Mouse (Mus musculus) cerebellum, adult 8-10 months (tissue): ENCODE measurements around the gene Kpna2.
"Not testable (repeated sequence)": the region's sequence is repeated elsewhere in the genome, so short reads cannot be mapped to it uniquely, and the experiment has no call there.

Source experiments
- DNase-seq: peaks from one replicate; pipeline ENCODE4 v3.0.0; 2022

Kpna2 gene

GRCm38 (mm10) chr11:106999151-106999948 is at the start of gene Kpna2:
Gene Kpna2, minus strand, starts transcription at chr11:106999541.
- peak; percentile 84 for DNase-seq

- no peak for DNase-seq
These were observed 47.7 kb upstream of the Kpna2 start for GRCm38 (mm10) chr11:107046766-107047620.

- DNase-seq = no peak
These were observed 46.2 kb upstream of the Kpna2 start for GRCm38 (mm10) chr11:107045546-107045945.

DNA sequence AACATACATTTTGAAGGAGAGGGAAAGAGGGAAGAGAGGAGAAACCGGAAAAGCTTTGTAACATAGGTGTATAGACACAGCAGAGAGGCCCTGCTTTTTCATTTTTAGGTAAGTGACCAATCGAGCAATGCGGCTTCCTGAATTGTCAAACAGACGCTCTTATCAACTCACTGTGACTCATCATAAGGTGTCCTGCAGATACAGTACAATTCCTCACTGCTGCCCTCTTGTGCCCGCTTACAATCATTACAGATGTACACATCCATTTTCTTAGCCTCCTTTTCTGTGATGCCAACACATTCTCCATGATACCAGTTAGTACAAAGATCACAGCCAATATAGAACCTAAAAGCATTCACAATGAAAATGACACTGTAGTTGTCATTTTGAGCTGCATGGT is 45.0 kb upstream of the Kpna2 start:
- peak; percentile 79 for DNase-seq

GRCm38 (mm10) chr11:107043361-107043760 is 44.0 kb upstream of the Kpna2 start:
- DNase-seq = no peak

DNA sequence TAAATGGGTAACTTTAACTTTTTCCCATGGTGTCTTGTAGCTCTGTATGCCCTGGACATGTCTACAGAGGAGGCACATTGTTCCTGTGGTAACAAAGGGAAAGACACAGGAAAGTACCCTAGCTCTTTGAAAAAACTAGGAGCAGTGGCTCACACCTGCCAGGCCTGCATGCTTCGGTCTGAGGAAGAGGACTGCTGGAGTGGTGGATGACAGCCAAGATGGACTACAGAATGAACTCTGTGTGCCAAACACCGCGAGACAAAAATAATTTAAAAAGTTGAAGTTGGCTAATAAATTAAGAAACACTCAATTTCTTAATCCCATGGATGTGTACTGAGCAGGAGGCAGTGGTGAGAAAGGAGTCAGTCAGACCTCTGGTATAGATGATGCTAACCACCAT is 42.1 kb upstream of the Kpna2 start:
- no peak for DNase-seq

DNA sequence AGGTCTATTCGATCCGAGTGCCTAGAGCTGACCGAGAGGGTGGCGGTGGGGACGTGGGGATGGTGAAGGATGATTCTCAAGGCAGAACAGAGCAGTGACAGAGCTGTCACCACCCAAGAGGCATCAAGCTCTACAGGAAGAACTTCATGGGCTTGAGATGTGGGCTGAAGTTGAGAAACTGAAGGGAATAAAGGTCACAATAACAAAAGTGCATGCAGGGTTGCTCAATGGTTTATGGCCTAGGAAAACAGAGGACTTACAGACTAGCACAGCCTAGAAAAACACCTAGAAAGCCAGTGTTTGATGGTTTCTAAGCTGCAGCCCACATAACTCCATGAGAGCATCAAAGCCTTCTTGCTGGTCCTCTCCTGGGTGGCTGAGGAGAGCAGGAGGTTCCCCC is 40.1 kb upstream of the Kpna2 start:
- no peak for DNase-seq

GRCm38 (mm10) chr11:107034085-107034810 is 34.9 kb upstream of the Kpna2 start:
- DNase-seq = no peak

DNA sequence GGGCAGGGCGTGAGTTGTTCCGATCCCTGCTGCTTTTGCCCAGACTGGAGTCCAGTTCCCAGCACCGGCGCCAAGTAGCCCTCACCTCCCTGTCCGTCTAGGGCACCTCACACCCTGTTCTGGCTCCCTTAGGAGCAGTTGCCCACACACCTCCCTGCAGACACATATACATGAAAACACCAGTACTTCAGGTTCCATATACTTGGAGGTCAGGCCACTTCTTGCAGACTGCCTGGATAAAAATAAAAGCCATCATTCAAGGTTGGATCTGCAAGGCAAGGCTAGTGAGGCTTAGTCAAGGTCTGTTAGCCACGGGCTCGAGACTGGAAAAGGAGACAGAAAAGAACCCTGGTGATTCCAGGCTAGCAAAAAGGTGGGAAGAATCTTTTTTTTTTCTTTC is 32.3 kb upstream of the Kpna2 start:
- DNase-seq = no peak

- DNase-seq = no peak
These were observed 30.2 kb upstream of the Kpna2 start for GRCm38 (mm10) chr11:107029536-107029935.

DNA sequence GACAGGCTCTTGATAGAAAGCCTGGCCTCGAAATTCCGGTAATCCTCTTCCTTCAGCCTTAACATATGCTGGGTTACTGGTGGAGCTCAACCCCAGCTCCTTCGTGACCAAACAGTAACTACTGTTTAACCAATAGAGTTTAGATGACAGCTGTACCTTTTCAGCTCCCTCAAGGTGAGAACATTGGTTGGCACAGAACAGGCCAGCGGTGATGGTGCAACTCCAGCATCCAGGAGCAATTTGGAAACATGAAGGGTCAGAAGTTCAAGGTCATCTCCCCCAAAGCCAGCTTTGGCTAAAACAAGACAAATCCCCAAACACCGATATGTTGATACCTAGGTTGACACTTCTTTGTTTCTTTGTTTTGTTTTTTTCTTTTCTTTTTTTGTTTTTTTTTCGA is 29.4 kb upstream of the Kpna2 start:
- no peak for DNase-seq

DNA sequence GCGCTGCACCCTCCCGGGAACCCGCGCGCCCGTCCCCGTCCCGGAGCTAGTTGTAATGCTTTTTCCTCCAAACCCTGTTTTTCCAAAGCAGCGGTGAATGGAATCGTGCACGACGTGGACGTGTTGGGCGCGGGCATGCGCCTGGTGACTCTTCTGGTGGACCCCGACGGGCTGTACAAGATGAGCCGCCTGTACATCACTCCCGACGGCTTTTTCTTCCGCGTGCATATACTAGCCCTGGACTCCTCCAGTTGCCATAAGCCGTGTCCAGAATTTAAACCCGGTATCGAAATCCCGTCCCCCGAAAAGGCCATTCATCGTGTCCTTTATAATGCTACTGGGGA is 28.9 kb upstream of the Kpna2 start:
- DNase-seq = no peak

- peak; percentile 85 for DNase-seq
These were observed 28.3 kb upstream of the Kpna2 start for GRCm38 (mm10) chr11:107027431-107028274.

DNA sequence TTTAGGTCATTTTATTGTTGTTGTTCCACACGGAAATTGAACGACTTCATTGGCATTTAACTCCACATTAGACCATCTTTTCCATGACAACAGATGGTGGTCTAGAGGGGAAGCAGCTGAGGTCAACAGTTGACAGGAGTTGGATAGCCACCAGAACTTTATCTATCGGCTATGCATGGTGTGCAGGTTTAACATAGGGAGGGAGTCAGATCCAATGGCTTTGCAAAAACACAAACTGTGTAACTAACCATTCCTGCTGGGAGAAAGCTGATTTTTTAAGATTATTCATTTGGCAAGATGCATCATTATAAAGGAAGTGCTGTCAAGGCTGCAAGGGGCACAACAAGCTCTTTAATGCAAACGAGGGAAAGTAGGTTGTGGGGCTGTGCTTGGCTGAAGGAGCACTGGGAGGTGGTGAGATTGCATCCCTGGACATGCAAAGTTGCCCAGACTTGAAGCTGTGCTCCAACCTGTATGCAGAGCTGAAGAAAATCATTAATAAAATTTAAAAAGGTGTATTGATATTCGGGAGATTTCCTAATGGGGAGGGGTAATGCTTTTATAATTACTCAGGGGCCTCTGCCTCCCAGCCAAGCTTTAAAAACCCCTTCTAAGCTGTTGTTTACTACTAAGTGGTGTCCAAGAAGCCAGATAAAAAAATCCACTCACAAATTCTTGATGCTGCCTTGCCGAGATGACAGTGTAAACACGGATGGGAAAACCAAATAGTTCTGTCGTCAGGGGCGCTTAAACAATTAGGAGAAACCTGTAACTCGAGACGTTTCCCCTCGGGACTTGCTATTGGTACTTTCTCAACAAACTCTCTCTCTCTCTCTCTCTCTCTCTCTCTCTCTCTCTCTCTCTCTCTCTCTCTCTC is 27.5 kb upstream of the Kpna2 start:
- no peak for DNase-seq

DNA sequence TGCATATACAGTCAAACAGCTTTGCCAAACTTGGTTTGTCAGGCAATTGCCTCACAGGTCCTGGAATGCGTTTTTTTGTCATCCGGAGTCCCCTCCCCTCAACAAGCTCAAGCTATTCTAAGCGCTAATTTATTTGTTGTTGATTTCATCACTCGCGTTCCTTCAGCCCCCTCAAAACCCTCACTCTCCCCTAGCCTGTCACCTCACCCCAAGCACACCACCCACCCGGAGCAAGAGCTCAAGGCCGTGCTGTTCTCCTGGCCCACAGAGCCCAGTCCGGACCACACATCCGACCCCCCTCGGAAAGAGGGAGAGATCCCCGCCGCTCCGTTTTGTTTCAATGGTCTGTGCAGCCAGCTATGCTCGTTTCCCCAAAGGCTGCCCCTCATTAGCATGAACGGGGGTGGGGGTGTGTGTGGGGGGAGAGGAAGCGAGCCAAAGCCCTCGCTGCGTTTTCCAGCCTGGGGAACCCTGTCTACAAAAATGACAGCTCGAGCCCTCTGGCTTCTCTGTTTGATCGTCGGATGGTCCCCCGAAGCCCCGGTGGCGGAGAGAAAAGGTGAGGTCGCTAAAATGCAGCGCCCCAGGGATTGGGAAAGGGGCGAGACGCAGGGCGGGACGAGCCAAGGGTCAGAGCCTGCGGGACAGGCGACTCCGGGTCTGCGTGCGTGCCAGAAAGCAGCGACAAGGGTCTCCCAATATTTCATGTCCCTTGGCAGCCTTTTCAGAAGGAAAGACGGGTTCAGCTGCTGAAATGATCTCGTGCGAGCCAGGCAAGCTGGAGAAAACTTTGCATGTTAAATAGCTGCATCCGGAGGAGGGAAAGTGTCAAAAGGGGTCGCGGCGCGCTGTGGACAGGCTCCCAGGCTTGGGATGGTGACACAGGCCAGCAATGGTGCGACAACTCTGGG is 26.3 kb upstream of the Kpna2 start, which contains the start of gene 1810010H24Rik:
1810010H24Rik (plus strand) TSS at position 271 of the 911 bp plus-strand sequence.
- peak; percentile 50 for DNase-seq

DNA sequence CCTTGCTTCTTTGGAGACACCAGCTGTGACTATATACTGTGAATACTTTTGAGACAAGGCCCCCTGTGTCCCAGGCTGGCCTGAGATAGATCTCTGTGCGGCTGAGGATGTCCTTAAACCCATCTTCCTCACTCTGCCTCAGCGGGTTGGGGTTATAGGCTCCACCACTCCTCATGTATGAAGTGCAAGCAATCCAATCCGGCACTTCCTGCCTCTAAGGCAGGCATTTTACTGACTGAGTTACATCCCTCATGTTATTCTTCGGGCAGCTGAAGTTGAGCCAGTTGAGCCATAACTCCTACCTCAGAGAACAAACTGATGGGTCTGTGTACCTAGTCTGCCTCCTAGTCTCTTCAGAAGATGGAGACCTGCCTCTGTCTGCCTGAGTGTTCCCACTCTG is 25.1 kb upstream of the Kpna2 start:
- no peak for DNase-seq

DNA sequence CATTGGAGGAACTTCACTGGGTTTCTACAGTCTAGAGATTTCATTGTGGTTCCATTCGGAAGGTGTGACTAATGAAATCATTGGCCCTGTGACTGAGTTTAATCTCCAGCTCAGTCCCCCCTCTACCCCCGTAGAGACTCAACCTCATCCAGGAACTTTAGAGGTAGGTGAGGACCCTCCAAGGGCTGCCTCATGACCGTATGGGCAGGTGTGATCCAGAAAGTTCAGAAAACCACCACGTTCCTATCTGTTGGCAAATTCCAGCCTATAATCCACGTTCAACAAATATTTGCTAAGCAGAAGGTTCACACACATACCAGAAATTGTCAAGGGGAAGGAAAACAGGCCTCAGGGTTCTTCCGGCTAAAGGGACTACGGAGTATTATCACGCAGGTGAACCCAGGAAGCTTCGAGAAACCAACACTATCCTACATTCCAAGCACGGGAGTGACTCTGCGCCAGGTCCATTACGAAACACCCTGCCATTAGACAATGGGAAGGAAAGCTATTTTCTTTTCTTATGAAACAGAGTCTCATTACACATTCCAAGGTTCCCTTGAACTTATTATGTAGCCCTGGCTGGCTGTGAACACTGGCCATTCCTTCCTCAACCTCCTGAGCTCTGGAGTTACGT is 22.8 kb upstream of the Kpna2 start:
- no peak for DNase-seq

DNA sequence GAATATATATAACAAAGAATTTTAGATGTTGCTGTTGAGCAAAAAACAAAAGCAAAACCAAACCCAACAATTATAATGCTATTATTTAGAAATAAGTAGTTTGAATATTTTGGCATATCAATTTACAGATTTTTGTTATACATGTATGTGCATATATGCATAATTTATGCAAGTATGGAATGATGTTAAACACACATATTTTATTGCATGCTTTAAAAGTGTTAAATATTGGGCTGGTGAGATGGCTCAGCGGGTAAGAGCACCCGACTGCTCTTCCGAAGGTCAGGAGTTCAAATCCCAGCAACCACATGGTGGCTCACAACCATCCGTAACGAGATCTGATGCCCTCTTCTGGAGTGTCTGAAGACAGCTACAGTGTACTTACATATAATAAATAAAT is 20.4 kb upstream of the Kpna2 start:
- not testable (repeated sequence) for DNase-seq

- no peak for DNase-seq
These were observed 20.0 kb upstream of the Kpna2 start for GRCm38 (mm10) chr11:107019318-107019717.

DNA sequence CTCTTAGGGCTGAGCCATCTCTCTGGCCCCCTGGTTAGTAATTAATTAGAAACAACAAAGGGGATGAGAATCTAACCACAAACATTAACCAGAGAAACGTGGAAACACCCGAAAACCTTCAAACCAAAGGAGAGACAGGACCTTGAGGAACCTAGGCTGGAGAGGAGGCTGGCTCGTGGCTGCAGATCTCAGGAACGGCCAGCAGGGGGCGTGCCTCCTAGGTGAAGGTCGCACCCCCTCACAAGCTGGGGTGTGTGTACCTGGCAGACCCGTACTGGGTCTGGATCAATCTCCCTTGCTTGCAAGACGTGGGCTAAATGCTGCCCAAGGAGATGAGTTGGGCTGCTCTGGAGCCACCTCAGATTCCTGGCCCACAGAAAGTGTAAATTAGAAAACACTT is 19.3 kb upstream of the Kpna2 start:
- DNase-seq = no peak
